Mouse (Mus musculus) kidney, adult 8-10 months (tissue): ENCODE data around the gene Hoxa5.

Source experiments
- DNase-seq, 2 experiments: peaks; one replicate each; pipeline ENCODE4 v3.0.0; 2022

The Hoxa5 gene

GRCm38 (mm10) chr6:52174968-52175751 is 29.2 kb downstream of the Hoxa5 start:
- DNase-seq = no peak

DNA sequence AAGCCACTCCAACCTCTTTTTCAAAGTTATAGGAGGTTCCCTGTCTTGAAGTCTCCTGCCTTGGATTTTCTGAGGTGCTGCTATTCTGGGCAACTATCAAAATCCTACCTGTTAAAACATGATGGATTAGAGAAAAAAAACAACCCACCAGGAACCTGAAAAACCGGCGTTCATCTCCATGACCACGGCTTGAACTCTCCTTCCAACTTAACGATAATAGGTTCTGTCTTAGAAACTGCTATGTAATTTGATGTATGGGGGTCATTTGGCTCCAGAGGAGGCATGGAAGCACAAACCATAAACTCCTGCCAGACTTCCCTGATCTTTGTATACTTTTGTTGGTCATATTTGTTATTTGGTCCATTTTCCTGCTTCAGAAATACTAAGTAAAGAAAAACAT is 30.7 kb downstream of the Hoxa5 start:
- no peak for DNase-seq

- peak; percentile 92 to 94 for DNase-seq
Observed at GRCm38 (mm10) chr6:52172501-52172900, 31.9 kb downstream of the Hoxa5 start.

- no peak for DNase-seq
Observed at GRCm38 (mm10) chr6:52171938-52172337, 32.4 kb downstream of the Hoxa5 start.

GRCm38 (mm10) chr6:52171331-52171730 is 33.1 kb downstream of the Hoxa5 start:
- DNase-seq = no peak

GRCm38 (mm10) chr6:52170898-52171223 is 33.5 kb downstream of the Hoxa5 start:
- DNase-seq = no peak

GRCm38 (mm10) chr6:52170166-52170897 is 34.1 kb downstream of the Hoxa5 start:
- DNase-seq = no peak

- no peak for DNase-seq
Observed at GRCm38 (mm10) chr6:52169499-52170165, 34.8 kb downstream of the Hoxa5 start.

GRCm38 (mm10) chr6:52168191-52169055 is 36.0 kb downstream of the Hoxa5 start:
- DNase-seq = no peak

DNA sequence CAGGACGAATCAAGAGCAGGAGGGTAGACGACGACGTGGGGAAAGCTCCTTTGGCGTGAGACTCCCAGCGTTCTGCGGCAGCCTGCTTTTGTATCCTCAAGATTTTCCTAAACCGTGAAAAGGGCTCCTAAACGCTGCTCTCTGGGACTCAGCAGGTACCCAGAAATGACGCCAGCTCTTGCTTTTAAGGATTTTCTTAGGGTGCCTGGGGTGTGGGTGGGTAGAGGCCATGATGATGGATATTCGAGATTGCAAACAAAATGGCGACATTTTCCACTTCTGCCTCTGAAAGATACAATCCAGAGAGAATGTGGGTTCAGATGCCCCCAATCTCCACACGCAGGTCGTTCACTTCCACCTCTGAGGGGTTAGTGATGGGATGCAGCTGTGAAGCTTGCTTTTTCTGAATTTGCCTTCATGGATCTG is 36.6 kb downstream of the Hoxa5 start:
- no peak for DNase-seq

GRCm38 (mm10) chr6:52167176-52167575 is 37.2 kb downstream of the Hoxa5 start:
- no peak for DNase-seq

GRCm38 (mm10) chr6:52166431-52167077 is 37.8 kb downstream of the Hoxa5 start:
- DNase-seq = no peak

DNA sequence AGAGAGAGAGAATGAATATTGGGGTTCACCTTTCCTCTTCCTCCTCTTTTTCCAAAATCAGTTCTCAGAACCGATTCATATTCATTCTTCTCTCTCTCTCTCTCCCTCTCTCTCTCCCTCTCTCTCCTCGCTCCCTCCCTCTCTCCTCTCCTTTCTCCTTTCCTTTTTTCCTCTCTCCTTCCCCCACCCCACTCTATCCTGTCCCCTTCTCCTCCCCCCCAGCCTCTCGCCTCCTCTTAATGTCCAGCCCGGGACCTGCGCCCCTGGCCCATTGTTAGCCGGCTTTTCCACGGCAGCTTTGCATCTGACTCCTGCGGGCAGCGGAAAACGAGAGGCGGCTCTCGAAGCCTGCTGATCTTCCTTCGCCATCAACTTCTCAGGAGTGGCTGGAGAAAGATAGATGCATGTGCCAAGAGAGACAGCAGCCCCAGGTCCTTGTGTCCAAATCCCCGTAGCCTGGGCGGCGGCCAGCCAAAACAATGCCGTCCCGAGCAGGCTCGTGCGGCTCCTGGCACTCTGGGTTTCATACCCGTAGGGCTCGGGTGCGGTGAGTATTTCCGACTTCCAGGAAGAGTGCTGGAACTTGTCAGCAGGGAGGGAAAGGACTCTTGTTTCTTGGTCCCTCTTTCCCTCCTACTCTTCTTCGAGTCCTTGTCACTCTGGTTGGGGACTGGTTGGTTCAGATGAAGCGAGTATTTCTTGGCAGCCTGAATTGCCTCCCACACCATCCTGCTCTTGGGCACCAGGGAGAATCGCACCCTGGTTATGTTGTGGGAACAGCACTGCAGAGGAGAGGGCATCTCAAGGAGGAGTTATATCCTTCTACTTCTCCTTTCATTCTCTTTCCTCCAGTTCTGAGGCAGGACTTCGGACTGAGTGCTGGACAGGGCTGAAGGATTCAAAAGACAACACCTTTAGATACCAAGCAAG is 38.7 kb downstream of the Hoxa5 start:
- DNase-seq = peak in 1 of 2 experiments; percentile 30

DNA sequence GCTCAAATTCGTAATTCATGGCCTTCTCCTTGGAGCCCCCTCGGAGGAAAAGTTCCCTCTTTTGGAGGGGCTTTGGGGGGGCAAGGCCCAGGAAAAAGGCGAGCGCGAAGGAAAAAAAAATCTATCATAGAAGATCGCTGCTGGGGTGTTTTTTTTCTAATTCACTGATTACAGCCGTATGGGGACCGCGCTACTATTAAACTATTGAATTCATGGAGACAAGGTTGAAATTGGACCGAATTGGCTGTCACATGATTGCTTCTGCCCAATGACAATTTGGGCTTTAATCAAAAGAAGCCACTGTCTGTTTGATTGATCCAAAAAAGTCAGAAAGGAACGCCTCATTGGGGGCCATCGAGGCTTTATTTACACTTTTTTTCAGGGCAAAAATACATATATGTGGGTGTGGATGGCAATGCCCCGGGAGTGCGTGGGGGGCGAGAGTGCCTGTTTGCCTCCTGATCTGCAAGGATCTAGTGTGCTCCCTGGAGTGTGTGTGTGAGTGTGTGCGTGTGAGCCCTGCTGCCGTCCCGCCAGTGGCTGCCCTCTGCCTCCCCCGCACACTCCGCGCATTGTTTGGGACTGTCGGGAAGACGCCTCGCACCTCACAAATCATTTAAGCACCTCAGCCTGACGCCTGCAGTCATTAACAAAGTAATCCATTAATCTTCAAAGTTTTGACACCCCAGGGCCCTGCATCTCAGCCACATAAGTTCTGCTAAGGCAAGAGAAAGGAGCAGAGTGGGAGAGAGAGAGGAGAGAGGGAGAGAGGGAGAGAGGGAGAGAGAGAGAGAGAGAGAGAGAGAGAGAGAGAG is 39.6 kb downstream of the Hoxa5 start, which contains the start of gene Hoxa2:
Gene Hoxa2, minus strand, starts transcription at position 206 of the 815 bp plus-strand sequence.
- no peak for DNase-seq

- DNase-seq = no peak
Observed at GRCm38 (mm10) chr6:52164051-52164625, 40.2 kb downstream of the Hoxa5 start.

- DNase-seq = no peak
Observed at GRCm38 (mm10) chr6:52163366-52164031, 40.9 kb downstream of the Hoxa5 start.

GRCm38 (mm10) chr6:52162611-52163365 is 41.6 kb downstream of the Hoxa5 start:
- no peak for DNase-seq

GRCm38 (mm10) chr6:52162093-52162380 is 42.4 kb downstream of the Hoxa5 start:
- DNase-seq = no peak
